Comparison of ENCODE assay signal across 10 mouse cellular contexts in the genomic region with DNA sequence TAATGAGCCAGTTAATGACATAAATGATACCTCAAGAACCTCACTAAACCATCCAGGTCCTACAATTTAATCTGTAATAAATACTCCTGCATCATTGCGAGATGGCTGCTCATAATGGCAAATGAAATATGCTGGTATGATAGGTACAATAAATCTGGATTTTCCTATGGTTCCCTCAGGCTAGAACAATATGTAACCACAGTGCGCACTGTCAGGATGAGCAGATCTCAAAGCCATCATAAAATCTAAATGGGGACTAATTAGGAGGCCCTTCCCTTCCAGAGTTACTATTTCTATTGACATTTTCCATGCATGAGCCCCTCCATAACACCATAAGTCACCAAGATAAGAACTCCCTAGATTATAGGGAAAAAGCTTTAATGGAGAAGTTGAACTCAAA.
A peak's percentile ranks its signal among the peaks of the same experiment; 100 is the strongest.
DNase-seq lines count a peak whose midpoint lies in the region; ATAC-seq lines count a peak whose summit lies in the region.
"Had no signal": no experiment of that assay in that cellular context is flagged by ENCODE, and none has a peak within 500 bp of the region (broad histone marks: within the 10 kb centered on the region; RNA-seq: fewer than 3 reads in every experiment).

No protein-coding gene starts in this region.

- no peaks in the 10 kb centered on the region for H3K4me1 ChIP-seq in heart, embryonic 15.5 days (replicated peaks)
- peaks cover 5% of the 10 kb centered on the region; the same call in 1 of the 2 replicates for H3K4me1 ChIP-seq in embryonic facial prominence, embryonic 13.5 days
- H3K4me1 ChIP-seq in hindbrain, embryonic 13.5 days (replicated peaks), result peaks cover 24% of the 10 kb centered on the region
- H3K4me1 ChIP-seq in midbrain, embryonic 13.5 days (replicated peaks), result peaks cover 28% of the 10 kb centered on the region

- no peak overlapping the region for H3K27ac ChIP-seq in heart, embryonic 15.5 days
- H3K27ac ChIP-seq in embryonic facial prominence, embryonic 13.5 days, result no peak overlapping the region
- H3K27ac ChIP-seq in hindbrain, embryonic 13.5 days, result 0 out of 2 replicates have a peak overlapping the region, but pooled peaks have one; percentile 48
- H3K27ac ChIP-seq in midbrain, embryonic 13.5 days, result no peak overlapping the region

- no peaks in the 10 kb centered on the region for H3K9me3 ChIP-seq in heart, embryonic 15.5 days (replicated peaks)
- H3K9me3 ChIP-seq in embryonic facial prominence, embryonic 13.5 days, result no peaks in the 10 kb centered on the region
- H3K9me3 ChIP-seq in hindbrain, embryonic 13.5 days, result no peaks in the 10 kb centered on the region
- H3K9me3 ChIP-seq in midbrain, embryonic 13.5 days, result no peaks in the 10 kb centered on the region

- H3K9ac ChIP-seq in heart, embryonic 15.5 days, result no peak overlapping the region
- H3K9ac ChIP-seq in embryonic facial prominence, embryonic 13.5 days, result no peak overlapping the region
- peak overlapping the region; percentile 66 for H3K9ac ChIP-seq in hindbrain, embryonic 13.5 days
- H3K9ac ChIP-seq in midbrain, embryonic 13.5 days (replicated peaks), result peak overlapping the region; percentile 36; the same call in 1 of the 2 replicates

- no peak for ATAC-seq in heart, embryonic 15.5 days (replicated peaks; ENCODE audit: insufficient number of reproducible peaks, insufficient read depth, low FRiP score, low read depth)
- ATAC-seq in embryonic facial prominence, embryonic 13.5 days (ENCODE audit: insufficient number of reproducible peaks, insufficient read depth, low FRiP score, low TSS enrichment, low read depth), result no peak
- 0 out of 2 replicates have a peak, but pooled peaks have one; percentile 27 for ATAC-seq in hindbrain, embryonic 13.5 days (ENCODE audit: low FRiP score)
- 0 out of 2 replicates have a peak, but pooled peaks have one; percentile 27 for ATAC-seq in midbrain, embryonic 13.5 days
- ATAC-seq in megakaryocyte-erythroid progenitor cell, adult 5-6 weeks (replicated peaks; ENCODE audit: low FRiP score, low TSS enrichment, poor library complexity, severe bottlenecking), result no peak
- ATAC-seq: CD4-positive, CD25-positive, alpha-beta regulatory T cell, adult 4 months had no signal

- intact Hi-C loops in heart, postnatal 14 days (cut with DNase I), result no loop called here
- intact Hi-C loops in left cerebral cortex, postnatal 14 days (cut with DNase I), result loop anchor here (5.0 to 10.0 kb wide), 2 partner anchors 80 to 512 kb away; no protein-coding TSS in a partner anchor

- WGBS in heart, embryonic 15.5 days, result 90% methylated on average over 2 of the region's 2 CpGs
- WGBS in embryonic facial prominence, embryonic 13.5 days, result 75% methylated on average over 2 of the region's 2 CpGs
- 60% methylated on average over 2 of the region's 2 CpGs for WGBS in hindbrain, embryonic 13.5 days
- WGBS in midbrain, embryonic 13.5 days, result 76% methylated on average over 2 of the region's 2 CpGs

- no peaks in the 10 kb centered on the region for H3K36me3 ChIP-seq in heart, embryonic 15.5 days
- H3K36me3 ChIP-seq in embryonic facial prominence, embryonic 13.5 days, result no peaks in the 10 kb centered on the region
- H3K36me3 ChIP-seq in hindbrain, embryonic 13.5 days, result no peaks in the 10 kb centered on the region
- no peaks in the 10 kb centered on the region for H3K36me3 ChIP-seq in midbrain, embryonic 13.5 days

- no peaks in the 10 kb centered on the region for H3K27me3 ChIP-seq in heart, embryonic 15.5 days
- H3K27me3 ChIP-seq in embryonic facial prominence, embryonic 13.5 days, result no peaks in the 10 kb centered on the region; the same call in 1 of the 2 replicates
- 0 out of 2 replicates have a peak, but pooled peaks cover 2% of the 10 kb centered on the region for H3K27me3 ChIP-seq in hindbrain, embryonic 13.5 days
- H3K27me3 ChIP-seq in midbrain, embryonic 13.5 days, result peaks cover 4% of the 10 kb centered on the region; the same call in 1 of the 2 replicates

- no peak overlapping the region for H3K4me3 ChIP-seq in heart, embryonic 15.5 days
- peak overlapping the region; percentile 40; the same call in 1 of the 2 replicates for H3K4me3 ChIP-seq in embryonic facial prominence, embryonic 13.5 days
- peak overlapping the region; percentile 38 for H3K4me3 ChIP-seq in hindbrain, embryonic 13.5 days
- peak overlapping the region; percentile 36; the same call in 1 of the 2 replicates for H3K4me3 ChIP-seq in midbrain, embryonic 13.5 days (replicated peaks)

- no peak for DNase-seq in heart, postnatal 14 days
- no peak for DNase-seq in left cerebral cortex, postnatal 14 days (ENCODE audit: low spot score in 2 of 2)
- no peak for DNase-seq in thymus, postnatal 0 days (ENCODE audit: low spot score)
- DNase-seq: heart, postnatal 36 days had no signal

- H3K4me2 ChIP-seq in heart, embryonic 15.5 days, result peak overlapping the region; percentile 73
- peak overlapping the region; percentile 62; the same call in 1 of the 2 replicates for H3K4me2 ChIP-seq in embryonic facial prominence, embryonic 13.5 days
- peak overlapping the region; percentile 61 for H3K4me2 ChIP-seq in hindbrain, embryonic 13.5 days
- H3K4me2 ChIP-seq in midbrain, embryonic 13.5 days (replicated peaks), result peak overlapping the region; percentile 62

Comparison
In these comparisons a context has a peak if more than half of its experiments do, and no peak if none do; other contexts are left out.
1. ATAC-seq: peak in hindbrain, embryonic 13.5 days (single experiment) and midbrain, embryonic 13.5 days (single experiment); none in heart, embryonic 15.5 days (single experiment), embryonic facial prominence, embryonic 13.5 days (single experiment) and megakaryocyte-erythroid progenitor cell, adult 5-6 weeks (single experiment).
2. H3K9ac ChIP-seq: peak in hindbrain, embryonic 13.5 days (single experiment) and midbrain, embryonic 13.5 days (single experiment); none in heart, embryonic 15.5 days (single experiment) and embryonic facial prominence, embryonic 13.5 days (single experiment).
3. Peak in every context shown above with its lines, with median percentiles within 50 percentile points of each other: H3K4me2 ChIP-seq.